Mouse (Mus musculus): ENCODE data around the gene Unc13d. TPM values are rescaled to one million over a fixed set of nuclear protein-coding genes. Genes with fewer than 3 reads are reported as not detected.

Gene Unc13d
- polyA plus RNA-seq, 1 experiment from 2014 or later: 0.92 TPM

GRCm38 (mm10) chr11:116072608-116073007 lies 5.2 kb downstream of the Unc13d start:
- Histone ChIP-seq H3K4me3 (no peak overlapping the region), H3K9me3 (no peaks in the 10 kb centered on the region), H3K27ac (replicated peaks) (no peak overlapping the region), H3K27me3 (no peaks in the 10 kb centered on the region; the same call in 1 of the 2 replicates), H3K4me1 (peaks cover under 1% of the 10 kb centered on the region; the same call in 1 of the 2 replicates), H3K36me3 (no peaks in the 10 kb centered on the region), H3K4me2 (replicated peaks) (no peak overlapping the region), H3K9ac (replicated peaks) (no peak overlapping the region)
- ATAC-seq (ENCODE audit: low FRiP score, low read depth): no peak
- WGBS: 83% methylated on average over 3 of the region's 3 CpGs

GRCm38 (mm10) chr11:116071510-116071909 lies 6.3 kb downstream of the Unc13d start:
- H3K4me1 ChIP-seq: no peaks in the 10 kb centered on the region
- WGBS: 66% methylated on average over 5 of the region's 5 CpGs
- ATAC-seq (ENCODE audit: low FRiP score, low read depth): no peak

DNA sequence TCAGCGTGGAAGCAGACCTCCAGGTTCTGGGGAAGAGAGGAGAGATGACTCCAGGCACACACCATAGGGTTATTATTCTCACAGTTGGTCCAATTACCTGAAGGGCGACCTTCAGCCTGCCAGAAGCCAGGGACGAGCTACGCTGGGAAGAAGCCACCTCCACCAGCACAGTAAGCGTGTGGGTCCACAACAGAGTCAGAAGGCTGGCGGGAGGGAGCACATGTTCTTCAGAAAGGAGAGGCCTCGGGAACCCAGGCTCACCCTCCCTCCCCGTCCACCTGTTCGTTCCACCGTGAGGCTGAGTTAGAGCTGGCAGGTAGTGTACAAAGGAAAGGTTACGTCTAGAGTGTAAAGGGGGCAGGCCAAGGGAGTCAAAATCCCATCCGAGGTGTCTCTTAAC lies 12.4 kb downstream of the Unc13d start:
- Histone ChIP-seq H3K36me3 (peaks cover 16% of the 10 kb centered on the region), H3K4me2 (replicated peaks) (no peak overlapping the region), H3K27me3 (no peaks in the 10 kb centered on the region; the same call in 1 of the 2 replicates), H3K9ac (replicated peaks) (no peak overlapping the region), H3K4me3 (no peak overlapping the region), H3K9me3 (no peaks in the 10 kb centered on the region), H3K27ac (replicated peaks) (no peak overlapping the region), H3K4me1 (no peaks in the 10 kb centered on the region; the same call in 1 of the 2 replicates)
- 86% methylated on average over 12 of the region's 12 CpGs for WGBS
- ATAC-seq (ENCODE audit: low FRiP score, low read depth): no peak

More at GRCm38 (mm10) chr11:116071510-116071909, 6.3 kb downstream of the Unc13d start:
- no peak overlapping the region for H3K4me3 ChIP-seq
- no peak overlapping the region for H3K27ac ChIP-seq (replicated peaks)
- H3K9me3 ChIP-seq: no peaks in the 10 kb centered on the region
- no peaks in the 10 kb centered on the region for H3K36me3 ChIP-seq
- no peak overlapping the region for H3K9ac ChIP-seq (replicated peaks)
- H3K4me2 ChIP-seq (replicated peaks): no peak overlapping the region
- no peaks in the 10 kb centered on the region; the same call in 1 of the 2 replicates for H3K27me3 ChIP-seq

DNA sequence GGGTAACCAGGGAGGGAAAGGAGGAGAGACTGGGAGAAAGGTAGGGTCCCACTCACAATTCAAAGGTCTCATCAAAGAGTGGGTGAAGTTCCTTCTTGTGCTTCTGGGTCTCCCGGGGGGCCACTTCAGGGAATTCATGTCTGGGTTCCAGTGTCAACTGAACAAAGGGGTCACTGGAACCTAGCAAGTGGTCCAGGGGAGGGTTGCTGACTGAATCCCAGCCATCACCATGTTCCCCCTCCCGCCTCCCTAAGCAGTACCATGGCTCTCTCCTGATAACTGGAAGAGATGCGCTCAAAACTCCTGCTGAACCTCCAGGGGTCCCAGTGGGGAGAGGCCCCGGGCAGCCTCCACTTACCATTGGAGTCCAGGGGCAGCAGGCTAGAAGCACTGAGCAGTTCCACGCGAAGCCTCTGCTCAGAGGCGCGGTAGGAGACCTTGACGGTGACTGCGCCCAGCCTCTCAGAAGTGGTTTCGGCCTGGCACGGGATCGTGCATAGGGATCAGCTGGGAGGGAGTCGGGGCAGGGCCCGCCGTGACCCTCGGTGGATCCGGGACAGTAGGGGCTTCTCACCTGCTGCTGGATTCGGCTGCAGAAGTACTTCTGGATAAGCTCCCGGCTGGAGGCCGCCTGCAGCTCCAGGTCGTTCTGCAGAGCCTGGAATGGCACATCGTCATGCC lies 13.4 kb downstream of the Unc13d start:
- H3K27me3 ChIP-seq: no peaks in the 10 kb centered on the region
- ATAC-seq (ENCODE audit: low FRiP score, low read depth): no peak
- peaks cover 26% of the 10 kb centered on the region for H3K36me3 ChIP-seq
- H3K9me3 ChIP-seq: no peaks in the 10 kb centered on the region
- no peak overlapping the region for H3K4me2 ChIP-seq (replicated peaks)
- no peak overlapping the region for H3K27ac ChIP-seq (replicated peaks)
- no peak overlapping the region for H3K9ac ChIP-seq (replicated peaks)
- no peaks in the 10 kb centered on the region; the same call in 1 of the 2 replicates for H3K4me1 ChIP-seq
- 66% methylated on average over 23 of the region's 23 CpGs for WGBS
- H3K4me3 ChIP-seq: no peak overlapping the region

DNA sequence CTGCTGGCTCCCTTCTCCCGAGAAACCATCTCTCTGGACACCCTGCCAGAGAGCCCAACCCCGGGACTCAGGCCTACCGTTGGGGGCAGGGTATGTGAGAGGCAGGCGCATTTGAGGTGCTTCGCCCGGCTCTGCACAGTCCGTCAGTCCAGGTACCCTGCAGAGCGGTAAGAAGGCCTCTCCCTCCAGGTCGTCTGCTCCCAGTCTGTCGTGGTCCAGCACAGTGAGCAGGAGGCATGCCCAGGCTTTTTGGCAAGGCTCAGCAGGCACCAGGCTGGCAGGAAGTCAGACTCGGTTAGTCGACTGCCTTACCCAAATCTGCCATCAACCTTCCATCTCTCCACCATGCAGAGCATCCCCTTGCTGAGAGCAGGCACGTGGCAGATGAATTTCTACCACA lies 14.2 kb downstream of the Unc13d start:
- Histone ChIP-seq H3K9me3 (no peaks in the 10 kb centered on the region), H3K36me3 (peaks cover 34% of the 10 kb centered on the region), H3K9ac (replicated peaks) (no peak overlapping the region), H3K4me1 (no peaks in the 10 kb centered on the region; the same call in 1 of the 2 replicates), H3K27me3 (peaks cover 2% of the 10 kb centered on the region; the same call in 1 of the 2 replicates), H3K27ac (replicated peaks) (no peak overlapping the region), H3K4me3 (no peak overlapping the region), H3K4me2 (replicated peaks) (no peak overlapping the region)
- ATAC-seq (ENCODE audit: low FRiP score, low read depth): no peak
- WGBS: 68% methylated on average over 13 of the region's 13 CpGs

- H3K36me3 ChIP-seq: peaks cover 44% of the 10 kb centered on the region
- ATAC-seq (ENCODE audit: low FRiP score, low read depth): no peak
- H3K4me3 ChIP-seq: no peak overlapping the region
- peaks cover 2% of the 10 kb centered on the region; the same call in 1 of the 2 replicates for H3K27me3 ChIP-seq
- no peak overlapping the region for H3K4me2 ChIP-seq (replicated peaks)
- no peaks in the 10 kb centered on the region; the same call in 1 of the 2 replicates for H3K4me1 ChIP-seq
- H3K9ac ChIP-seq (replicated peaks): no peak overlapping the region
- no peaks in the 10 kb centered on the region for H3K9me3 ChIP-seq
- 67% methylated on average over 8 of the region's 8 CpGs for WGBS
- no peak overlapping the region for H3K27ac ChIP-seq (replicated peaks)
Observed at GRCm38 (mm10) chr11:116062521-116062920, 15.2 kb downstream of the Unc13d start.

DNA sequence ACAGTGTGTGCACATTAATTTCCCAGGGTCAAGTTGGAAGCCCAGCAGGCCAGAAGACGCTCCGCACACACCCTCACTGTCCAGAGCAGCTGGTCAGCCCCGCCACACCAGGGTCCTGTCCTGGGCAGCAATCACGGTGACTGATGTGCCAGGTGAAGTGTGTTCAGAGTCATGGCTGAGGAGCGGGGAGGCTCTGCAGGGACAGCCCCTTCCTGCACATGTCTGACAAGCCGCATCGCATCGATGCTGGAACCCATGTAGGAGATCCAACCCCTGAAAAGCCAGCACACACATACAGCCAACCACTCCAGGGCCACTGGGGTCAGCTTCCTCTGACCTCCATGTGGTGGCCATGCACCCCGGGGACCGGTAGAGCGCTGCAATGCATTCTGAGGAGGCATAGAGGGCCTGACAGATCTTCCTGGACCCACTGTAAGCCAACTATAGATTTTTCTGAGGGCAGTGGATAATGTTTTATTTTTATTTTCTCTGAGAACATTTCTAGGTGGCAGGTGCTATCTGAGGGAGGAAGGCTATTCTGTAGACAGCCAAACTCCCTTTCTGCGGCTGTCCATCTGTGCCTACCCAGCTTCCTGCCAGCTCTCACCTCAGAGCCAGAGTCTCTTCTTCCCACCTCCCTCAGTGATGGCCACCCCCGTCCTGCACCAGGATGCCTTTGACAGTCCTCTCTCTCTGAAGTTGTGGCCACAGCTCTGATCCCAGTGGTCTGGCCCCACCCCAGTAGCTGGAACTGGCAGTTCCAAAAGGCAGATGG lies 15.9 kb downstream of the Unc13d start:
- no peak for ATAC-seq (ENCODE audit: low FRiP score, low read depth)
- Histone ChIP-seq H3K4me1 (no peaks in the 10 kb centered on the region; the same call in 1 of the 2 replicates), H3K9ac (replicated peaks) (no peak overlapping the region), H3K4me2 (replicated peaks) (no peak overlapping the region), H3K9me3 (no peaks in the 10 kb centered on the region), H3K27ac (replicated peaks) (no peak overlapping the region), H3K36me3 (peaks cover 51% of the 10 kb centered on the region), H3K27me3 (peaks cover 2% of the 10 kb centered on the region; the same call in 1 of the 2 replicates), H3K4me3 (no peak overlapping the region)
- 91% methylated on average over 13 of the region's 13 CpGs for WGBS

GRCm38 (mm10) chr11:116060596-116060995 lies 17.2 kb downstream of the Unc13d start:
- Histone ChIP-seq H3K9me3 (no peaks in the 10 kb centered on the region), H3K9ac (replicated peaks) (no peak overlapping the region), H3K36me3 (peaks cover 63% of the 10 kb centered on the region), H3K27me3 (peaks cover 2% of the 10 kb centered on the region; the same call in 1 of the 2 replicates), H3K4me3 (no peak overlapping the region), H3K27ac (replicated peaks) (no peak overlapping the region), H3K4me1 (no peaks in the 10 kb centered on the region; the same call in 1 of the 2 replicates), H3K4me2 (replicated peaks) (no peak overlapping the region)
- WGBS: 94% methylated on average over 9 of the region's 9 CpGs
- ATAC-seq (ENCODE audit: low FRiP score, low read depth): no peak

GRCm38 (mm10) chr11:116059691-116060025 lies 18.1 kb downstream of the Unc13d start:
- Histone ChIP-seq H3K4me2 (replicated peaks) (no peak overlapping the region), H3K9me3 (no peaks in the 10 kb centered on the region), H3K27ac (replicated peaks) (no peak overlapping the region), H3K27me3 (peaks cover 2% of the 10 kb centered on the region; the same call in 1 of the 2 replicates), H3K4me1 (no peaks in the 10 kb centered on the region; the same call in 1 of the 2 replicates), H3K4me3 (no peak overlapping the region), H3K9ac (replicated peaks) (no peak overlapping the region), H3K36me3 (peaks cover 72% of the 10 kb centered on the region)
- 97% methylated on average over 11 of the region's 11 CpGs for WGBS
- no peak for ATAC-seq (ENCODE audit: low FRiP score, low read depth)

GRCm38 (mm10) chr11:116058868-116059690 lies 18.7 kb downstream of the Unc13d start:
- peaks cover 2% of the 10 kb centered on the region; the same call in 1 of the 2 replicates for H3K27me3 ChIP-seq
- WGBS: 94% methylated on average over 17 of the region's 17 CpGs
- no peaks in the 10 kb centered on the region; the same call in 1 of the 2 replicates for H3K4me1 ChIP-seq
- H3K4me3 ChIP-seq: no peak overlapping the region
- ATAC-seq (ENCODE audit: low FRiP score, low read depth): no peak
- H3K9me3 ChIP-seq: no peaks in the 10 kb centered on the region
- no peak overlapping the region for H3K9ac ChIP-seq (replicated peaks)
- H3K27ac ChIP-seq (replicated peaks): no peak overlapping the region
- peaks cover 78% of the 10 kb centered on the region for H3K36me3 ChIP-seq
- no peak overlapping the region for H3K4me2 ChIP-seq (replicated peaks)

GRCm38 (mm10) chr11:116058022-116058614 lies 19.6 kb downstream of the Unc13d start:
- Histone ChIP-seq H3K9me3 (no peaks in the 10 kb centered on the region), H3K4me2 (replicated peaks) (no peak overlapping the region), H3K4me3 (no peak overlapping the region), H3K27ac (replicated peaks) (no peak overlapping the region), H3K27me3 (peaks cover 2% of the 10 kb centered on the region; the same call in 1 of the 2 replicates), H3K4me1 (no peaks in the 10 kb centered on the region; the same call in 1 of the 2 replicates), H3K9ac (replicated peaks) (no peak overlapping the region), H3K36me3 (peaks cover 87% of the 10 kb centered on the region)
- WGBS: 83% methylated on average over 12 of the region's 12 CpGs
- no peak for ATAC-seq (ENCODE audit: low FRiP score, low read depth)
